Mouse (Mus musculus) stomach, postnatal 0 days (tissue): ENCODE measurements around the gene Syde1. TPM values are rescaled to one million over a fixed set of nuclear protein-coding genes. Genes with fewer than 3 reads are reported as not detected.

Experiments
- ATAC-seq: fragments of 200-750 bp; cut with Nextera tagmentation; 2 replicates; pipeline ENCODE4 v1.8.0; 2017; ENCODE audit not compliant: low FRiP score, low TSS enrichment
- DNase-seq: peaks from one replicate; pipeline ENCODE4 v3.0.0-alpha.2; 2016; ENCODE audit warnings: low spot score
- H3K27ac ChIP-seq: fragments of 300-500 bp; sonication (generic); replicated peaks from 2 replicates; pipeline ENCODE4 v1.5.1; 2014; ENCODE audit warnings: mild to moderate bottlenecking, control low read depth
- H3K27me3 ChIP-seq: fragments of 300-500 bp; sonication (generic); 2 replicates; pipeline ENCODE4 v1.6.1; 2014; ENCODE audit warnings: low read length; ENCODE audit not compliant: control insufficient read depth, insufficient read depth
- H3K36me3 ChIP-seq: fragments of 300-500 bp; sonication (generic); 2 replicates; pipeline ENCODE4 v1.6.1; 2014; ENCODE audit warnings: low read length, mixed read lengths; ENCODE audit not compliant: control insufficient read depth, insufficient read depth
- H3K4me1 ChIP-seq: fragments of 300-500 bp; sonication (generic); replicated peaks from 2 replicates; pipeline ENCODE4 v1.6.1; 2014; ENCODE audit warnings: antibody characterized with exemption; ENCODE audit not compliant: control insufficient read depth, insufficient read depth
- H3K4me2 ChIP-seq: fragments of 300-500 bp; sonication (generic); replicated peaks from 2 replicates; pipeline ENCODE4 v1.6.1; 2014; ENCODE audit warnings: low read depth, mild to moderate bottlenecking, control low read depth, moderate library complexity
- H3K4me3 ChIP-seq: fragments of 300-500 bp; sonication (generic); 2 replicates; pipeline ENCODE4 v1.5.1; 2014; ENCODE audit warnings: low read depth, low read length, control low read depth
- H3K9ac ChIP-seq: fragments of 300-500 bp; sonication (generic); 2 replicates; pipeline ENCODE4 v1.6.1; 2014; ENCODE audit warnings: mild to moderate bottlenecking, low read length, control low read depth, mixed read lengths
- H3K9me3 ChIP-seq: fragments of 300-500 bp; sonication (generic); 2 replicates; pipeline ENCODE4 v1.6.1; 2016; ENCODE audit warnings: low read length; ENCODE audit not compliant: control insufficient read depth
- CTCF ChIP-seq: IDR thresholded peaks from 2 replicates; pipeline ENCODE4 v1.5.1; 2016; ENCODE audit warnings: antibody characterized with exemption, low read depth, mild to moderate bottlenecking, moderate library complexity
- EP300 ChIP-seq: optimal IDR thresholded peaks from 2 replicates; pipeline ENCODE3; 2016; ENCODE audit warnings: antibody characterized with exemption
- WGBS: fragments of 180-500 bp; shearing (Covaris S2); extraction: QIAGEN DNeasy Blood & Tissue Kit; methylation state at CpG from one replicate; pipeline ENCODE4 v1.1.7; 2014; 5-methylcytosine and 5-hydroxymethylcytosine counted together
- polyA plus RNA-seq: library from polyadenylated mRNA; unstranded; fragments of >200 nt; fragmentation: Nextera tagmentation; extraction: Ambion mirVana; gene quantifications from 2 replicates; pipeline ENCODE4 v1.2.1, GENCODE M21; 2015

The Syde1 gene
- polyA plus RNA-seq, 1 experiment from 2014 or later = 5.8 TPM

DNA sequence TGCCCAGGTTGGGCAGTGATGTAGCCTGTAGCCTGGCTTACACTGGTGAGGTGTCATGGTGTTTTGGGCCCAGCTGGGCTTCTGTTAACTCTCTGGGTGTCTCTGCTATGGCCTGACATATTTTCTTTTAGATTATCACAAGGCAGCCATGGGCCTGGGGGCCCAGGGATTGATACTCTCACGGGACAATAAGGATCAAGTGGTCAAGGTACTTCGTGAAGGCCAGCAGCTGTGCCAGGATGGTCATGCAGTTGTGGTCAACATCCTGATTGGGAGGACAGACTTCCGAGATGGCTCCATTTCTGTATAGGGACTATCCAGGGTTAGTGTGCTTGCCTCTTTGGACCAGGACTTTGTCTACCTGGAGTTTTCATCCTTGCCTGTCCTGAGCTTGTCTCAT is 7.8 kb downstream of the Syde1 start:
- Histone ChIP-seq H3K27me3 (no peaks in the 10 kb centered on the region), H3K9me3 (no peaks in the 10 kb centered on the region), H3K36me3 (peaks cover 35% of the 10 kb centered on the region), H3K9ac (no peak overlapping the region), H3K27ac (no peak overlapping the region), H3K4me3 (no peak overlapping the region), H3K4me2 (no peak overlapping the region), H3K4me1 (no peaks in the 10 kb centered on the region)
- 74% methylated on average over 3 of the region's 3 CpGs for WGBS
- DNase-seq = no peak
- ATAC-seq = no peak
- TF ChIP-seq EP300 (no peak), CTCF (no peak)

DNA sequence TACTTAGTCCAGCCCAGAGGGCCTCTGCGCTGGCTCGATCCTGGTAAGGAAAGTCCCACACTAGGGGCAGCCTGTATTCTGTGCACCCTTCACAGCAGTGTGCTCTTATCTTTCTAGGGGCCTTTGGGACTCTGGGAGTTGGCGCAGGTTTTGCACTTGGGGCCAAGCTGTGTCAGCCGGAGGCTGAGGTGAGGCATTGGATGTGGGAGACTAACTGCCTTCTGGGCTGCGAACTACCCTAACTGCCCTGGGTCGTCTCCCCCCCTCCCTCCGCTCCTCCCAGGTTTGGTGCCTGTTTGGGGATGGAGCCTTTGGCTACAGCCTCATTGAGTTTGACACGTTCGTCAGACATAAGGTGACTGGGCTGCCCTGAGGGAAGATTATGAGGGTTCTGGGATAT is 8.4 kb downstream of the Syde1 start:
- ATAC-seq (no peak), DNase-seq (no peak)
- no peak overlapping the region for H3K27ac ChIP-seq
- no peak overlapping the region for H3K4me2 ChIP-seq
- peaks cover 32% of the 10 kb centered on the region for H3K36me3 ChIP-seq
- H3K4me1 ChIP-seq = no peaks in the 10 kb centered on the region
- TF ChIP-seq EP300 = no peak
- no peak for TF ChIP-seq CTCF
- no peaks in the 10 kb centered on the region for H3K27me3 ChIP-seq
- 65% methylated on average over 9 of the region's 9 CpGs for WGBS
- H3K9ac ChIP-seq = no peak overlapping the region
- H3K4me3 ChIP-seq = no peak overlapping the region
- H3K9me3 ChIP-seq = no peaks in the 10 kb centered on the region

DNA sequence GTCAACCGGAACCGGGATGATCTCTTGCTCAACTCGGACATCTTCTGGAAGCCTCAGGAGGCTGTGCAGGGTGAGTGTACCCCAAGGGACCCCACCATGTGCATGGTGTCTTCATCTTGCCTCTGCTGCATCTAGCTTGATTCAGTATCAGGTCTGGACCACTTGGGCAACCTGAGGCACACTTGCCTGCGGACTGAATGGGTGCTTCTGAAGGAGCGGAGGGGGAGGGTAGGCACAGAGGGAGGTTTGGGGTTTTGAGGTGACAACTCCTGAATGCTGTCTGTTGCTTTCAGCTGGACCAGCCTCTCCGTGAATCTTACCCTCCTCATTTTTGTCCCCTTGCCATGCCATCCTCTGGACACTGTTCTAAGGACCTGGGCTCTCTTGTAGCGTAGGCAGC is 10.6 kb downstream of the Syde1 start:
- DNase-seq = no peak
- WGBS = 90% methylated on average over 7 of the region's 7 CpGs

DNA sequence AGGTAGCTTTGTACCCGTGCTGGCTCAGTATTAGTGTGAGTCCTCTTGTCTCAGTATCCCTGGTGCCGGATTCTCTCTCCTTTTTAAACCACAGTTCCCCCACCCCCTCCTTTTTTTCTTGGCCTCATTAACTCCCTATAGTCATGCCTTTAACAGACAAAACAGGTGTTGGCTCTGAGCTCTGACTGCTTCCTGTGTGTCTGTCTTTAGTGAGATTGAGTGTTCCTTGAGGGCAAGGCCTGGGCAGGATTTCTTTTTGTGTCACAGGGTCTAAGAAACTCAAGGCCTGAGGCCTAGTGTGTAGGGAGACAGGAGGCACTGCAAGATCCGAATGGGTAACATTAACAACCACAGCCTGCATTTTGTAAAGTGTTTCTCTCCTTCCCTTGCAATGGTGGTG is 13.6 kb downstream of the Syde1 start:
- H3K36me3 ChIP-seq = peaks cover 17% of the 10 kb centered on the region
- H3K27ac ChIP-seq = no peak overlapping the region
- no peaks in the 10 kb centered on the region for H3K27me3 ChIP-seq
- TF ChIP-seq EP300 (no peak), CTCF (no peak)
- H3K9ac ChIP-seq = no peak overlapping the region
- H3K4me2 ChIP-seq = no peak overlapping the region
- WGBS = 77% methylated on average over 3 of the region's 3 CpGs
- H3K4me3 ChIP-seq = no peak overlapping the region
- H3K9me3 ChIP-seq = no peaks in the 10 kb centered on the region
- H3K4me1 ChIP-seq = no peaks in the 10 kb centered on the region
- no peak for DNase-seq
- no peak for ATAC-seq

More for the DNA sequence above, 10.6 kb downstream of the Syde1 start:
- Histone ChIP-seq H3K27ac (no peak overlapping the region), H3K9me3 (no peaks in the 10 kb centered on the region), H3K4me3 (no peak overlapping the region), H3K4me1 (no peaks in the 10 kb centered on the region), H3K27me3 (no peaks in the 10 kb centered on the region), H3K9ac (no peak overlapping the region), H3K36me3 (peaks cover 37% of the 10 kb centered on the region), H3K4me2 (no peak overlapping the region)
- no peak for TF ChIP-seq CTCF
- no peak for ATAC-seq

DNA sequence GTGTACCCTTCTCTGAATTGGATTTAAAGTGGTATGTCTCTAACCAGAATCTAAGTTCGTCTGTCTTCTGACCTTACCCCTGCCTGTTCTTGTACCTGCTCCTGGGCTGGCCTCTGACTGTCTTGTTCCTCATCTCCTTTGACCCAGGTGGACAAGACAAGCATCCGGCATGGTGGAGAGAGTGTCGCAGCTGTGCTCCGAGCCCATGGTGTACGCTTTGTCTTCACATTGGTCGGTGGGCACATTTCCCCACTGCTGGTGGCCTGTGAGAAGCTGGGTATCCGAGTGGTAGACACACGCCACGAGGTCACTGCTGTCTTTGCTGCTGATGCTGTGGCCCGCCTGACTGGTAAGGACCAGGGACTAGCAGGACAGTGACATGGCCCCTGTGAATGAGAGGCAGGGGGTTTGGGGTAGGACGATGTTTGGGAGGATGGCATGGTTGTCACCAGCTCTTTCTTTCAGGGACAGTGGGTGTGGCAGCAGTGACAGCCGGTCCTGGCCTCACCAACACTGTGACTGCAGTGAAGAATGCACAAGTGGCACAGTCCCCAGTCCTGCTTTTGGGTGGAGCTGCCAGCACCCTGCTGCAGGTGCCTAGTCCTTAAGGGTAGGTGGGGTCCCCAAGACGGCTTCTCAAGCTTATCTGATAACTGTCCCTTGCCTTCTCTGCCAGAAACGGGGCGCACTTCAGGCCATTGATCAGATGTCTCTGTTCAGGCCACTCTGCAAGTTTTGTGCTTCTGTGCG is 15.2 kb downstream of the Syde1 start:
- no peaks in the 10 kb centered on the region for H3K9me3 ChIP-seq
- 91% methylated on average over 16 of the region's 16 CpGs for WGBS
- H3K4me3 ChIP-seq = no peak overlapping the region
- ATAC-seq (no peak), DNase-seq (no peak)
- H3K4me2 ChIP-seq = no peak overlapping the region
- no peak overlapping the region for H3K27ac ChIP-seq
- H3K4me1 ChIP-seq = no peaks in the 10 kb centered on the region
- peaks cover 10% of the 10 kb centered on the region for H3K36me3 ChIP-seq
- no peak overlapping the region for H3K9ac ChIP-seq
- TF ChIP-seq EP300 (no peak), CTCF (no peak)
- no peaks in the 10 kb centered on the region for H3K27me3 ChIP-seq

DNA sequence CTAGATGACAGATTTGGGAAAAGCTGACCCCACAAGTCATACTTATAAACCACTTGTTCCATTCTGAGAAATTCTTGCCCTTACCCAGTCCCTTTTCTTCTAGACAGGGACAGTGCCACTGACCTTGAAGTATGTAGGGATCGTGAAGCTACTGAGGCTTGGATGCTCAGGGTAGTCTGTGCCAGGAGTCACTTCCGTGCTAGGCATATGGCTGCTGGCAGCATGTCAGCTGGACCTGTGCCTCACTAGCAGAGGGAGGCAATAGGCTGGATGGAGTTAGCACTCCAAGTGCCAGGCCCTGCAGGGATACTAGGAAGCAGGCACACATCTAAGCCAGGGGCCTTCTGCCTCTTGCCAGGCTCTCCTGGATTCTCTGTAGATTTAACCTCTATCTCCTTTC is 16.1 kb downstream of the Syde1 start:
- 38% methylated on average over 2 of the region's 2 CpGs for WGBS
- ATAC-seq (no peak), DNase-seq (peak; percentile 37)
- H3K9ac ChIP-seq = peak overlapping the region; percentile 14; the same call in 1 of the 2 replicates
- H3K4me1 ChIP-seq = no peaks in the 10 kb centered on the region
- no peaks in the 10 kb centered on the region for H3K27me3 ChIP-seq
- H3K4me2 ChIP-seq = peak overlapping the region; percentile 75
- peak overlapping the region; percentile 68; the same call in 1 of the 2 replicates for H3K4me3 ChIP-seq
- no peaks in the 10 kb centered on the region for H3K9me3 ChIP-seq
- TF ChIP-seq EP300 = no peak
- no peak for TF ChIP-seq CTCF
- peak overlapping the region; percentile 96 for H3K27ac ChIP-seq
- peaks cover 10% of the 10 kb centered on the region for H3K36me3 ChIP-seq
